Mouse (Mus musculus) MEL (cell line): ENCODE measurements at regions not wholly inside any gene's neighbourhood (a gene's known extent, or its start where the extent isn't known, plus 50 kb on each side); places are given as distances from the start of the nearest gene placed in this dataset.

Experiments used
- DNase-seq: peaks from one replicate; pipeline ENCODE4 v3.0.0; 2011; ENCODE audit warnings: low read depth, low spot score
- H3K27ac ChIP-seq: 2 replicates; pipeline ENCODE4 v1.5.1; 2012; ENCODE audit warnings: low read depth, mild to moderate bottlenecking, control low read depth, low read length, moderate library complexity; ENCODE audit not compliant: control insufficient read depth
- H3K27me3 ChIP-seq, 2 experiments: fragments of 150-350 bp in 1 of 2; sonication (generic) in 1 of 2; 2 replicates each; pipeline ENCODE4 v1.6.1; 2012; ENCODE audit warnings: low read length in 2 of 2, mild to moderate bottlenecking in 2 of 2, improper control_type of control experiment in 1 of 2, moderate library complexity in 1 of 2; ENCODE audit not compliant: insufficient read depth in 2 of 2, control insufficient read depth in 1 of 2
- H3K36me3 ChIP-seq, 2 experiments: 2 replicates each; pipeline ENCODE4 v1.6.1; 2012 to 2014; ENCODE audit warnings: low read length in 2 of 2, improper control_type of control experiment in 1 of 2, inconsistent platforms in 1 of 2, mild to moderate bottlenecking in 1 of 2; ENCODE audit not compliant: insufficient read depth in 2 of 2, control insufficient read depth in 1 of 2
- H3K4me1 ChIP-seq, 2 experiments: fragments of 150-350 bp in 1 of 2; sonication (generic) in 1 of 2; 2 replicates each; pipeline ENCODE4 v1.6.1; 2012; ENCODE audit warnings: low read length in 2 of 2, improper control_type of control experiment in 1 of 2, mild to moderate bottlenecking in 1 of 2; ENCODE audit not compliant: insufficient read depth in 2 of 2, control insufficient read depth in 1 of 2
- H3K4me3 ChIP-seq, 2 experiments: fragments of 150-350 bp in 1 of 2; sonication (generic) in 1 of 2; 2 replicates each; pipeline ENCODE4 v1.5.1; 2012; ENCODE audit warnings: low read depth in 2 of 2, low read length in 2 of 2, mild to moderate bottlenecking in 2 of 2, moderate library complexity in 2 of 2, control low read depth in 1 of 2, improper control_type of control experiment in 1 of 2; ENCODE audit not compliant: control insufficient read depth in 1 of 2, insufficient read depth in 1 of 2
- H3K79me2 ChIP-seq: 2 replicates; pipeline ENCODE4 v1.6.1; 2012; ENCODE audit warnings: mild to moderate bottlenecking, low read length, moderate library complexity; ENCODE audit not compliant: control insufficient read depth, poor library complexity, insufficient read depth
- H3K9ac ChIP-seq: 2 replicates; pipeline ENCODE4 v1.6.1; 2012; ENCODE audit warnings: low read depth, mild to moderate bottlenecking, control low read depth, low read length, moderate library complexity; ENCODE audit not compliant: control insufficient read depth, poor library complexity, severe bottlenecking
- H3K9me3 ChIP-seq: fragments of 150-350 bp; sonication (generic); replicated peaks from 2 replicates; pipeline ENCODE4 v1.6.1; 2012; ENCODE audit warnings: mild to moderate bottlenecking, low read length, improper control_type of control experiment, moderate library complexity; ENCODE audit not compliant: insufficient read depth
- CHD2 ChIP-seq: IDR thresholded peaks from 2 replicates; pipeline ENCODE4 v1.6.1; 2011; ENCODE audit warnings: low read length, improper control_type of control experiment
- CTCF ChIP-seq, 3 experiments: IDR thresholded peaks in 2 of 3; conservative IDR thresholded peaks in 1 of 3; 2 replicates each; pipeline ENCODE4 v1.5.1; 2011 to 2012; ENCODE audit warnings: low read length in 3 of 3, low read depth in 2 of 3, mild to moderate bottlenecking in 2 of 3, improper control_type of control experiment in 1 of 3, inconsistent platforms in 1 of 3, mixed read lengths in 1 of 3, moderate library complexity in 1 of 3; ENCODE audit not compliant: control insufficient read depth in 1 of 3, insufficient read depth in 1 of 3, poor library complexity in 1 of 3, severe bottlenecking in 1 of 3
- E2F4 ChIP-seq: IDR thresholded peaks from 2 replicates; pipeline ENCODE4 v1.6.1; 2011; ENCODE audit warnings: low read depth, low read length, improper control_type of control experiment, borderline replicate concordance
- ELF1 ChIP-seq: IDR thresholded peaks from 2 replicates; pipeline ENCODE4 v1.6.1; 2014; ENCODE audit warnings: low read depth, mild to moderate bottlenecking, inconsistent platforms, low read length, improper control_type of control experiment, moderate library complexity
- GABPA ChIP-seq: IDR thresholded peaks from 2 replicates; pipeline ENCODE4 v1.6.1; 2012; ENCODE audit warnings: low read depth, mild to moderate bottlenecking, inconsistent platforms, low read length, improper control_type of control experiment, moderate library complexity
- MAX ChIP-seq: IDR thresholded peaks from 2 replicates; pipeline ENCODE4 v1.6.1; 2011; ENCODE audit warnings: low read length, improper control_type of control experiment
- MXI1 ChIP-seq: IDR thresholded peaks from 2 replicates; pipeline ENCODE4 v1.6.1; 2011; ENCODE audit warnings: mild to moderate bottlenecking, low read depth, low read length, improper control_type of control experiment
- MYB ChIP-seq: IDR thresholded peaks from 2 replicates; pipeline ENCODE4 v1.6.1; 2011; ENCODE audit warnings: mild to moderate bottlenecking, low read depth, low read length, improper control_type of control experiment
- NRF1 ChIP-seq: IDR thresholded peaks from 2 replicates; pipeline ENCODE4 v1.6.1; 2014; ENCODE audit warnings: low read depth, mild to moderate bottlenecking, inconsistent platforms, low read length, improper control_type of control experiment, moderate library complexity; ENCODE audit not compliant: poor library complexity, insufficient read depth, severe bottlenecking
- POLR2AphosphoS2 ChIP-seq: IDR thresholded peaks from 2 replicates; pipeline ENCODE4 v1.6.1; 2011; ENCODE audit warnings: low read length, improper control_type of control experiment
- POLR2AphosphoS5 ChIP-seq: IDR thresholded peaks from 2 replicates; pipeline ENCODE4 v1.6.1; 2012; ENCODE audit warnings: low read depth, borderline replicate concordance, mild to moderate bottlenecking, inconsistent platforms, low read length, moderate library complexity, mixed read lengths
- RAD21 ChIP-seq: IDR thresholded peaks from 2 replicates; pipeline ENCODE4 v1.6.1; 2011; ENCODE audit warnings: mild to moderate bottlenecking, low read depth, low read length, improper control_type of control experiment
- TAL1 ChIP-seq: IDR thresholded peaks from 2 replicates; pipeline ENCODE4 v1.6.1; 2012; ENCODE audit warnings: mild to moderate bottlenecking, inconsistent platforms, low read length, moderate library complexity, mixed read lengths
- TCF12 ChIP-seq: IDR thresholded peaks from 2 replicates; pipeline ENCODE4 v1.6.1; 2014; ENCODE audit warnings: low read depth, mild to moderate bottlenecking, inconsistent platforms, low read length, improper control_type of control experiment, moderate library complexity
- USF1 ChIP-seq: IDR thresholded peaks from 2 replicates; pipeline ENCODE4 v1.6.1; 2014; ENCODE audit warnings: low read depth, mild to moderate bottlenecking, inconsistent platforms, low read length, improper control_type of control experiment, moderate library complexity
- USF2 ChIP-seq, 2 experiments: IDR thresholded peaks; 2 replicates each; pipeline ENCODE4 v1.6.1; 2011 to 2012; ENCODE audit warnings: improper control_type of control experiment in 2 of 2, low read length in 2 of 2, borderline replicate concordance in 1 of 2, inconsistent platforms in 1 of 2, low read depth in 1 of 2, mild to moderate bottlenecking in 1 of 2; ENCODE audit not compliant: insufficient read depth in 1 of 2
- ZKSCAN1 ChIP-seq: IDR thresholded peaks from 2 replicates; pipeline ENCODE4 v1.6.1; 2012; ENCODE audit warnings: low read depth, mild to moderate bottlenecking, inconsistent platforms, low read length, improper control_type of control experiment, moderate library complexity

GRCm38 (mm10) chr17:74923101-74923500, 82.3 kb upstream of the Ltbp1 start:
- H3K4me1 ChIP-seq, result no peaks in the 10 kb centered on the region
- H3K36me3 ChIP-seq, result no peaks in the 10 kb centered on the region
- H3K4me3 ChIP-seq, result no peak overlapping the region
- H3K9me3 ChIP-seq, result no peaks in the 10 kb centered on the region
- no peak for DNase-seq
- no peak overlapping the region for H3K27ac ChIP-seq
- no peaks in the 10 kb centered on the region for H3K79me2 ChIP-seq
- H3K27me3 ChIP-seq, result no peaks in the 10 kb centered on the region
- no peak overlapping the region for H3K9ac ChIP-seq
- TF ChIP-seq ZKSCAN1 (no peak), GABPA (no peak), RAD21 (no peak), TAL1 (no peak), POLR2AphosphoS5 (no peak), NRF1 (no peak), TCF12 (no peak), CHD2 (no peak), USF2 (IDR thresholded peaks at IDR 0.05; ENCODE audit: borderline replicate concordance in 1 of 2, insufficient read depth in 1 of 2, low read depth in 1 of 2, low read length in 2 of 2) (no peak), MAX (no peak), ELF1 (no peak)

GRCm38 (mm10) chr17:74925131-74925530, 80.2 kb upstream of the Ltbp1 start:
- no peaks in the 10 kb centered on the region for H3K79me2 ChIP-seq
- H3K4me3 ChIP-seq, result no peak overlapping the region
- H3K36me3 ChIP-seq, result no peaks in the 10 kb centered on the region
- H3K4me1 ChIP-seq, result no peaks in the 10 kb centered on the region
- TF ChIP-seq E2F4 (no peak), POLR2AphosphoS2 (no peak), MXI1 (no peak), TAL1 (no peak), RAD21 (no peak), CTCF (IDR thresholded peaks at IDR 0.05 in 2 of 3, conservative IDR thresholded peaks at IDR 0.05 in 1 of 3; ENCODE audit: control insufficient read depth in 1 of 3, insufficient read depth in 1 of 3, low read depth in 2 of 3, low read length in 3 of 3, poor library complexity in 1 of 3, severe bottlenecking in 1 of 3) (no peak), MYB (no peak), ELF1 (no peak), USF1 (no peak)
- H3K27me3 ChIP-seq, result no peaks in the 10 kb centered on the region
- no peak overlapping the region for H3K27ac ChIP-seq
- no peak for DNase-seq
- no peaks in the 10 kb centered on the region for H3K9me3 ChIP-seq
- H3K9ac ChIP-seq, result no peak overlapping the region
